Mouse (Mus musculus) right cerebral cortex, postnatal 10 days (tissue): ENCODE results near the gene Pum1.

Source experiments
- DNase-seq, 2 experiments: peaks; one replicate each; pipeline ENCODE4 v3.0.0; 2021; ENCODE audit warnings: low spot score in 2 of 2

The Pum1 gene

GRCm38 (mm10) chr4:130791811-130792375 lies 128.8 kb downstream of the Pum1 start:
- no peak for DNase-seq

- DNase-seq, result peak in 1 of 2 experiments; percentile 58
These were observed 129.5 kb downstream of the Pum1 start, which contains the start of gene Sdc3 for GRCm38 (mm10) chr4:130792376-130793179. Gene Sdc3 (plus strand): TSS chr4:130792537.

GRCm38 (mm10) chr4:130793180-130793501 lies 130.0 kb downstream of the Pum1 start:
- DNase-seq, result no peak

- no peak for DNase-seq
These were observed 131.7 kb downstream of the Pum1 start for GRCm38 (mm10) chr4:130794771-130795170.

- DNase-seq, result no peak
These were observed 132.8 kb downstream of the Pum1 start for GRCm38 (mm10) chr4:130795970-130796369.

- no peak for DNase-seq
These were observed 134.3 kb downstream of the Pum1 start for GRCm38 (mm10) chr4:130797201-130798051.

GRCm38 (mm10) chr4:130798416-130798815 lies 135.3 kb downstream of the Pum1 start:
- no peak for DNase-seq

GRCm38 (mm10) chr4:130799118-130799517 lies 136.0 kb downstream of the Pum1 start:
- no peak for DNase-seq

GRCm38 (mm10) chr4:130799582-130799981 lies 136.5 kb downstream of the Pum1 start:
- DNase-seq, result no peak

GRCm38 (mm10) chr4:130800147-130800546 lies 137.0 kb downstream of the Pum1 start:
- no peak for DNase-seq

GRCm38 (mm10) chr4:130801198-130801597 lies 138.1 kb downstream of the Pum1 start:
- DNase-seq, result no peak

GRCm38 (mm10) chr4:130801624-130802329 lies 138.7 kb downstream of the Pum1 start:
- no peak for DNase-seq

GRCm38 (mm10) chr4:130803591-130803990 lies 140.5 kb downstream of the Pum1 start:
- no peak for DNase-seq

- no peak for DNase-seq
These were observed 141.2 kb downstream of the Pum1 start for GRCm38 (mm10) chr4:130804292-130804691.

GRCm38 (mm10) chr4:130804771-130805361 lies 141.7 kb downstream of the Pum1 start:
- DNase-seq, result peak; percentile 88

GRCm38 (mm10) chr4:130805746-130806145 lies 142.6 kb downstream of the Pum1 start:
- DNase-seq, result no peak

- no peak for DNase-seq
These were observed 143.6 kb downstream of the Pum1 start for GRCm38 (mm10) chr4:130806746-130807145.

GRCm38 (mm10) chr4:130809784-130810183 lies 146.7 kb downstream of the Pum1 start:
- DNase-seq, result peak in 1 of 2 experiments; percentile 60

GRCm38 (mm10) chr4:130810845-130811244 lies 147.7 kb downstream of the Pum1 start:
- peak in 1 of 2 experiments; percentile 60 for DNase-seq

GRCm38 (mm10) chr4:130811385-130811784 lies 148.3 kb downstream of the Pum1 start:
- peak; percentile 66 to 69 for DNase-seq

- peak; percentile 64 to 83 for DNase-seq
These were observed 150.8 kb downstream of the Pum1 start for GRCm38 (mm10) chr4:130813958-130814357.
